In the genomic region with DNA sequence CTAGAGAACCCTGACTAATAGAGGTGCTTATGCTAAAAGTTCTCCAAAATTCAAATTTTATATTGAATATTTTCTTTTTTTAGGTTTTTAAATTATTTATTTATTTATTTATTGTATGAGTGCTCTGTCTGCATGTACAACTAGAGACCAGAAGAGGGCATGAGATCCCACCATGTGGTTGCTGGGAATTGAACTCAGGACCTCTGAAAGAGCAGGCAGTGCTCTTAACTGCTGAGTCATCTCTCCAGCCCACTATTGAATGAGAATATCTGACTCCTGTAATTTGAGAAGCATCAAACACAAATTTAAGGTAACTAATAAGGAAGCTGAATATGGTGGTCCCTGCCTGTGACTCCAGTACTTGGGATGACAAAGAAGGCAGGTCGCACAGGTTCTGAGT, we compare ENCODE assay signal across 8 mouse cellular contexts. TPM values are rescaled to one million over a fixed set of nuclear protein-coding genes. Genes with fewer than 3 reads are reported as not detected.
A peak's percentile ranks its signal among the peaks of the same experiment; 100 is the strongest.
DNase-seq lines count a peak whose midpoint lies in the region.

No protein-coding gene starts in this region.

- DNase-seq in gastrocnemius, adult 18-20 months (ENCODE audit: low spot score) = peak; percentile 6
- no peak for DNase-seq in gastrocnemius, postnatal 25 days
- DNase-seq in thymus, postnatal 0 days (ENCODE audit: low spot score) = peak; percentile 36
- DNase-seq in thymus, adult 18-20 months = no peak
- DNase-seq in induced T-regulatory cell, adult 2 months (ENCODE audit: low read depth) = peak; percentile 37
- peak; percentile 20 for DNase-seq in thymus, postnatal 4 days
- DNase-seq in left cerebral cortex, adult 9 months (ENCODE audit: low spot score in 2 of 2) = no peak
- DNase-seq in frontal cortex, postnatal 14 days (ENCODE audit: low spot score in 2 of 2) = no peak

RNA-seq across cellular contexts. Expression of a gene that starts 20.9 kb away (rescaled TPM):
- total RNA-seq in gastrocnemius, adult 18-20 months (2021) = 10 to 100 TPM; 45.3 to 47.4 TPM
- total RNA-seq in gastrocnemius, postnatal 25 days (2021) = 10 to 100 TPM; 42.9 to 45.4 TPM
- polyA plus RNA-seq in thymus, postnatal 0 days (2015; fragmentation: Nextera tagmentation; extraction: Ambion mirVana) = 21.0 and 31.0 TPM in 2 replicates

RNA-seq across cellular contexts. Expression of a gene that starts 46.3 kb away (rescaled TPM):
- 10 to 100 TPM; 14.8 to 14.9 TPM for total RNA-seq in gastrocnemius, adult 18-20 months (2021)
- total RNA-seq in gastrocnemius, postnatal 25 days (2021) = 10 to 100 TPM; 15.1 to 17.2 TPM
- 105 and 106 TPM in 2 replicates for polyA plus RNA-seq in thymus, postnatal 0 days (2015; fragmentation: Nextera tagmentation; extraction: Ambion mirVana)

RNA-seq across cellular contexts. Expression of a gene that starts 56.4 kb away (rescaled TPM):
- total RNA-seq in gastrocnemius, adult 18-20 months (2021) = 10 to 100 TPM; 51.5 to 53.4 TPM
- 10 to 100 TPM; 44.6 to 48.0 TPM for total RNA-seq in gastrocnemius, postnatal 25 days (2021)
- polyA plus RNA-seq in thymus, postnatal 0 days (2015; fragmentation: Nextera tagmentation; extraction: Ambion mirVana) = 308 and 313 TPM in 2 replicates

Comparison
In these comparisons a context has a peak if more than half of its experiments do, and no peak if none do; other contexts are left out.
1. DNase-seq: peak in gastrocnemius, adult 18-20 months (single experiment), thymus, postnatal 0 days (single experiment), induced T-regulatory cell, adult 2 months (single experiment) and thymus, postnatal 4 days (single experiment); none in gastrocnemius, postnatal 25 days (single experiment), thymus, adult 18-20 months (0 of 2), left cerebral cortex, adult 9 months (0 of 2) and frontal cortex, postnatal 14 days (0 of 2).